Mouse (Mus musculus) left cerebral cortex, postnatal 36 days (tissue): ENCODE measurements around the gene Raet1e. TPM values are rescaled to one million over a fixed set of nuclear protein-coding genes. Genes with fewer than 3 reads are reported as not detected.
A peak's percentile ranks its signal among the peaks of the same experiment; 100 is the strongest.
"Not testable (repeated sequence)": the region's sequence is repeated elsewhere in the genome, so short reads cannot be mapped to it uniquely, and the experiment has no call there.

Experiments used
- DNase-seq, 2 experiments: peaks; one replicate each; pipeline ENCODE4 v3.0.0; 2021 to 2022; ENCODE audit warnings: low spot score in 2 of 2, mixed read lengths in 1 of 2
- intact Hi-C: fragments of 180-260 bp; cut with DNase I; formaldehyde crosslinking; loops from one replicate; pipeline ENCODE4 v1.15.1; 2025
- total RNA-seq, 2 experiments: library from RNA; stranded (reverse); gene quantifications; 2 replicates each; pipeline ENCODE4 v1.2.3; 2021

Raet1e gene
- not detected for total RNA-seq

GRCm38 (mm10) chr10:22158310-22158999 is at the start of gene Raet1e, which contains the start of gene H60b:
TSS of gene Raet1e (plus strand) at chr10:22158569.
TSS of gene H60b (plus strand) at chr10:22158586.
- DNase-seq = not testable (repeated sequence)
- intact Hi-C loops = loop anchor here (10.0 kb wide), 1 partner anchor 686 kb away; no protein-coding TSS in a partner anchor

GRCm38 (mm10) chr10:22140665-22141280 is 17.6 kb upstream of the Raet1e start:
- intact Hi-C loops = no loop called here
- DNase-seq = peak; percentile 42 to 61

GRCm38 (mm10) chr10:22142194-22142593 is 16.2 kb upstream of the Raet1e start:
- intact Hi-C loops = not testable (repeated sequence)

GRCm38 (mm10) chr10:22142926-22143325 is 15.4 kb upstream of the Raet1e start:
- DNase-seq = no peak
- intact Hi-C loops = no loop called here

More at GRCm38 (mm10) chr10:22142194-22142593, 16.2 kb upstream of the Raet1e start:
- not testable (repeated sequence) for DNase-seq

- intact Hi-C loops = loop anchor here (1.0 kb wide), 1 partner anchor 13 kb away; no protein-coding TSS in a partner anchor
- DNase-seq = peak; percentile 30 to 40
Measured at GRCm38 (mm10) chr10:22148441-22149072, 9.8 kb upstream of the Raet1e start.

- intact Hi-C loops = no loop called here
- peak; percentile 23 to 33 for DNase-seq
Measured at GRCm38 (mm10) chr10:22149073-22149690, 9.2 kb upstream of the Raet1e start, which contains the start of gene E030030I06Rik. TSS of gene E030030I06Rik (minus strand) at chr10:22149270.

- intact Hi-C loops = loop anchor here (5.0 to 10.0 kb wide), 2 partner anchors 667 to 695 kb away; no protein-coding TSS in a partner anchor
- no peak for DNase-seq
Measured at GRCm38 (mm10) chr10:22149691-22150465, 8.5 kb upstream of the Raet1e start.

GRCm38 (mm10) chr10:22150593-22150992 is 7.8 kb upstream of the Raet1e start:
- intact Hi-C loops = loop anchor here (5.0 to 10.0 kb wide), 2 partner anchors 667 to 694 kb away; no protein-coding TSS in a partner anchor

GRCm38 (mm10) chr10:22151056-22151862 is 7.1 kb upstream of the Raet1e start:
- DNase-seq = not testable (repeated sequence)
- intact Hi-C loops = loop anchor here (5.0 to 10.0 kb wide), 2 partner anchors 666 to 694 kb away; no protein-coding TSS in a partner anchor

More at GRCm38 (mm10) chr10:22150593-22150992, 7.8 kb upstream of the Raet1e start:
- no peak for DNase-seq

GRCm38 (mm10) chr10:22151863-22152640 is 6.3 kb upstream of the Raet1e start:
- intact Hi-C loops = loop anchor here (5.0 to 10.0 kb wide), 2 partner anchors 665 to 693 kb away; no protein-coding TSS in a partner anchor
- DNase-seq = not testable (repeated sequence)

- intact Hi-C loops = loop anchor here (5.0 to 10.0 kb wide), 2 partner anchors 664 to 692 kb away; no protein-coding TSS in a partner anchor
- not testable (repeated sequence) for DNase-seq
Measured at GRCm38 (mm10) chr10:22153147-22153690, 5.2 kb upstream of the Raet1e start.

GRCm38 (mm10) chr10:22154127-22154526 is 4.2 kb upstream of the Raet1e start:
- intact Hi-C loops = loop anchor here (5.0 to 10.0 kb wide), 2 partner anchors 663 to 691 kb away; no protein-coding TSS in a partner anchor
- not testable (repeated sequence) for DNase-seq

- no peak for DNase-seq
- intact Hi-C loops = loop anchor here (5.0 to 10.0 kb wide), 2 partner anchors 662 to 690 kb away; no protein-coding TSS in a partner anchor
Measured at GRCm38 (mm10) chr10:22154871-22155799, 3.2 kb upstream of the Raet1e start.

GRCm38 (mm10) chr10:22159131-22159561 is 777 bp downstream of the Raet1e start:
- DNase-seq = no peak
- intact Hi-C loops = loop anchor here (10.0 kb wide), 1 partner anchor 686 kb away; no protein-coding TSS in a partner anchor

- intact Hi-C loops = loop anchor here (5.0 to 10.0 kb wide), 2 partner anchors 127 to 685 kb away; no protein-coding TSS in a partner anchor
- no peak for DNase-seq
Measured at GRCm38 (mm10) chr10:22159581-22160140, 1.3 kb downstream of the Raet1e start.
